Mouse (Mus musculus): ENCODE results near the gene Igf2bp2. TPM values are rescaled to one million over a fixed set of nuclear protein-coding genes. Genes with fewer than 3 reads are reported as not detected.
A peak's percentile ranks its signal among the peaks of the same experiment; 100 is the strongest.

Igf2bp2 gene
- 1 to 10 TPM; 2.1 TPM for total RNA-seq (2021)
- long read RNA-seq, experiment 1: 0 reads
- long read RNA-seq, experiment 2, partial matches to known transcripts: 0 of 1 reads
- long read RNA-seq, experiment 2, other reads (novel, unspliced or antisense): 0 of 1 reads

DNA sequence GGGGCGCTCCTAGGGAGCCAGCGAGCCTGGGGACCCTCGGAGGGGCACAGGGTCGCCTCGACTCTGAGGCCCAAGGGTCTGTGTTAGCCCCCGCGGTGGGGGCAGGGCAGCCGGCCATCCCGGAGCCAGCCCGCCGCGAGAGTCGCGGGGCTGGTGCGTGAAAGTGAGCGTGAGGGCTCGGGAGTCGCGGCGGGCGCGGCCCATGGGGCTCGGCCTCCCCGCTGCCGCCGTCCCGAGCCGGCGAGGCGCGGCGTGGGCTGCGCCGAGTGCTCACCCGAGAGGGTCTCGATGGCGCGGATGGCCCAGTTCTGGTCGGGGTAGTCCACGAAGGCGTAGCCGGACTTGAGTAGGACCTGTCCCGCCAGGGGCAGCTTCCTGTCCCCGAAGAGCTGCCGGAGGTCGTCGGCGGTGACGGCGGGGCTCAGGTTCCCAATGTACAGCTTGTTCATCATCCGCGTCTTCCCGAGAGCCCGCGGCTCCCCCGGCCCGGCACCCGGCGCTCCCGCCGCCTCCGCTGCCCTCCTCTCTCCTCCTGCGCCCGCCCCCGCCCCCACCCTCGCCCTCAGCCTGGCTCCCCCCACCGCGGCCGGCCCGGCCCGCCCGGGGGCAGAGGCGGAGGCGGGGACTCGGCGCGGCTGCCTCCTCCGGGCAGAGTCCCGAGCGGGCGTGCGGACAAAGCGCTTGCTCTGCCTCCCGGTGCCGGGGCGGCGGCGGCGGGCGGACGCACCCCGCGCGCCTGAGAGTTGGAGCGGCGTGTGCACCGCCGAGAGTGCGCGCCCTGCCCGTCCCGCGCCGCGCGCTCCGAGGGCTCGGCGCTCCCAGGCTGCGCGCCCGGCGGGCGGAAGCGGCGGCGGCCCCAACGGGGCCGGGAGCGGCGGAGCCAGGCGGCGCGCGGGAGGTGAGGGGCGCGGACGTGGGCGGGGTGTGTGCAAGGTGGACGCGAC is at the start of gene Igf2bp2:
TSS of gene Igf2bp2 (minus strand) at position 788 of the 944 bp plus-strand sequence.
- intact Hi-C loops (cut with DNase I): no loop called here
- DNase-seq: peak; percentile 41 to 50

DNA sequence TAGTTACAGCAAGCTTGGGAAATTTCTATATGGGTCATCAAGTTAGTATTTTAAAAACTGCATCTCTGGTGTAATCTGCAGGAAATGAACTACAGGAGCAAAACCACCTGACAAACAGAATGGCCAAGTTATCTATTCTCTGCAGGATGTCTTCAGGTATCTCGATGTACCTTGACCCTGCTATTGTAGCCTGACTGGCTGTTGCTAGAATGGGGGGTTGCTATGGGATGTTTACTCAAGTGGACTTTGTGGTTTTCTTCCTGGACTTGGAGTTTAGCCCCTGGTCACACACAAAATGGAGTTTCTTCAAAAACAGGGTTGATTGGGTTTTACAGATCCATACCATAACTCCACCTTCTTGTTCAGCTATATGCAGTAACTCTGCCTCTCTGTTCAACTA is 40.4 kb upstream of the Igf2bp2 start:
- no peak for DNase-seq
- intact Hi-C loops (cut with DNase I): no loop called here

DNA sequence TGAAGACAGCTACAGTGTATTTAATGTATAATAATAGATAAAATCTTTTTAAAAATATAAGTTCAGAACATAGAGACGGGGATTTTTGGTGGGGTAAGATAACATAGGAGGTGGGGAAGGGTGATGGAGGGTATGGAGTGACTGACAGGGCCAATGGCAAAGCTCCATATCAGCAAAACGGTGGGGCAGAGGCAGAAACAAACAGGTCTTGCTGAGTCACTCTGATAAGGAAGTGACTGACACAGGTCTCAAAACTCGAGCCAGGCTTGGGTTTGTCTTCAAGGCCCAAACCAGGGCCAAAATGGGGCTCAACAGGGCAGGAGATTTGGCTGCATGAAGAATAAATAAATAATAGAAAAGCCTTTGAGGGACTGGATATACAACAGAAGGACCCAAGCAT is 38.8 kb upstream of the Igf2bp2 start:
- intact Hi-C loops (cut with DNase I): no loop called here
- no peak for DNase-seq

DNA sequence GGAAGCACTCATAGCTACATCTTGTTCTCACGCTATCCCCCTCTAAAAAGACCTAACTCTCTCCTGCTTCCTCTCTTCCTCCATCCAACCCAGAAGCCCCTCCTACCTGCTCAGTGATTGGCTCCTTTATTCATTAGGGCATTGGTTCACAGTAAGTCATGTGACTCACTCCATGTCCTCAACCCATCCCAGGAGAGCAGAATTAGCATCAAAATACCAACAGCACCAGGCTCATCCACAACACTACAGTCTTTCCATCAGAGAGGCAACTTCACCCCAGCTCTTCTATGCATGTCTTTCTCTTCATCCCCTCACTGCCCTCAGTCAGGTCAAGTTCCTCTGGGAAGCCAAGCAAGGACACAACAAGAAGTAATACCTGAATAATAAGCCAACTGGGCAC is 37.4 kb upstream of the Igf2bp2 start:
- DNase-seq: no peak
- intact Hi-C loops (cut with DNase I): no loop called here

DNA sequence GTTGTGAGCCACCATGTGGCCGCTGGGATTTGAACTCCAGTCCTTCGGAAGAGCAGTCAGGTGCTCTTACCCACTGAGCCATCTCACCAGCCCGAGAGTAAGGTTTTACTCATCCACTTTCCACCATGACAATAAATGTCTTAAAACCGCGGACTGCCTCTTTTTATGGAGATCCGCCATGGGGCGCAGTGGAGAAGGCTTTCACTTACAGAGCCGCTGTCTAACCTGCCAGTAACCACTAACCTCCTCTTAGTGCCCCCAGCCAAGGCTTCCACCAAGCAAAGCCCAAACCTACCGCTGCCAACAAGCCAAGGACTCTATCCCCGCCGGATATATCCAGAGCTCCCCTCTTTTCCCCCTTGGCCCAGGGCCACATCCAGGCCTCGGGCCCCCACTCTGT is 24.3 kb upstream of the Igf2bp2 start:
- DNase-seq: no peak
- intact Hi-C loops (cut with DNase I): no loop called here

DNA sequence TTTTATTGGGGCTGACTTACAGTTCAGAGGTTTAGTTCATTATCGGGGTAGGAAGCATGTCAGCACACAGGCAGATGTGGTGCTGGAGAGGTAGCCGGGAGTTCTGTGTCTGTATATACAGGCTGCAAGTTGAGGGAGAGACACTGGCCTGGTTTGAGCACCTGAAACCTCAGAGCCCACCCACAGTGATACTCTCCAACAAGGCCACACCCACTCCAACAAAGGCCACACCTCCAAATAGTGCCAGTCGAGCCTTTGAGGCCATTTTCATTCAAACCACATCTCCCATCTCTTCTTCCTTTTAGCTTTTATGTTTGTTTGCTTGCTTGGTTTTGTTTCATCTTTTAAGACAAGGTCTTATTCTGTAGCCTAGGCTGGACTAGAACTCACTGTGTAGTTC is 22.3 kb upstream of the Igf2bp2 start:
- no peak for DNase-seq
- intact Hi-C loops (cut with DNase I): no loop called here

DNA sequence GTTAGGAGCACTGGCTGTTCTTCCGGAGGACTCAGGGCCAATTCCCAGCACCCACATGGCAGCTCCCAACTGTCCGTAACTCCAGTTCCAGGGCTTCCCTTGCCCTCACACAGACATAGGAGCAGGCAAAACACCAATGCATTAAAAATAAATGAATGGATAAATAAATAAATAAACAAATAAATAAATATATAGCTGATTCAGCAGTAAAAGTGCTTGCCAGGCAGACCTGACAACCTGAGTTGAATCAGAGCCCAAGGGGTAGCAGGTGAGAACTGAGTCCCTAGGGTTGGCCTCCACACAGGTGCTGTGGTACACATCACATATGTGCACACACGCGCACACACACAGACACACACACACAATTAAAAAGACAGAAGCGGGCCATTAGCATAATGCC is 21.0 kb upstream of the Igf2bp2 start:
- intact Hi-C loops (cut with DNase I): no loop called here
- DNase-seq: no peak

DNA sequence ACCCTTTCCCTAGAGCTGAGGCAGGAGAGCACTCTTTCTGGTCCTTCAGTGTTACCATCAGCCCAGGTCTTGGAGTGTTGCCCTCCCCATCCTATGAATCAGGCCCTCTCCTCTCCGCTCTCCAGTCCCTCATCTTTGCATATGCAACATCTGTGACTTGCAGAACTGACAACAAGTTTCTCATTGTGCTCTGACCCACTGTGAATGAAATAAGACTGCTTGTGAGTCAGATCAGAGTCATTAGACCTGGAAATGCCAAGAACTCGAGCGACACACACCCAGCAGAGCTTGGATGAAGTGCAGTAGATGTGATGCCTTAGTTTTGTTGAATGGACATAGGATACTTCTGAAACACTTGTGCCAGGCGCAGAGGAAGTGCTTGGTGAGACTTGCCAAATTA is 19.2 kb upstream of the Igf2bp2 start:
- DNase-seq: no peak
- intact Hi-C loops (cut with DNase I): no loop called here

DNA sequence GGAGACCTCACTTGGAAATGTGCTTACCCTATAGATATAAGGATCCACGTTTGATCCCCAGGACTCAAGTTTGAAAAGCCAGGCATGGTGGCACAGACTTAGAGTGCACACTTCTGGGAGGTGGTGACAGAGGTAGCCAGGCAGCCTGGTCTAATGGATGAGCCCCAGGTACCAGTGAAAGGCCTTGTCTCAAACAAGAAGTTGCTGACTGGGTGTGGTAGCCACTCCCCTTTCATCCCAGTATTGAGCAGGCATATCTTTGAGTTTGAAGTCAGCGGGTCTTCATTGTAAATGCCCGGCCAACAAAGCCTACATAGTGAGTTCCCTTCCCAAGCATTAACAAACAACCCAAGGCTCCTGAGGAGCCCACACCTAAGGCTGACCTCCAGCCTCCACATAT is 15.7 kb upstream of the Igf2bp2 start:
- DNase-seq: no peak
- intact Hi-C loops (cut with DNase I): no loop called here

DNA sequence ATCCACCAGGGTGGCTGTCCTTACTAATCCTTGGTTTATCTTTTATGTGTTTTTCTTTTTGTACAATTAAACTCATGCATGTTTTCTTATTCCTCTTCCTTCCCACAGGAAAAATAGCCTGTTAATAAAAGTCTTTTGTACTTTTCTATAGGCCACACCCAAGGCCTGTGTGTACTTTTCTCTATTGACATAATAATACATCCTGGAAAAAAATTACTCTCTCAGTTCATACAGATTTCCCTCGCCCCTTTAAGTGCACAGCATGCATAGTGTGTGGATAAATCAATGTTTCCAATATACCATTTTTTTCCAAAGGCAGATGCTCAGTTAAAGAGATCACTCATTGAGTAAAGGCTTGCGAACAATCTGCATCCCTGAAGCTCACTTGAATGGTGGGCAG is 14.9 kb upstream of the Igf2bp2 start:
- no peak for DNase-seq
- intact Hi-C loops (cut with DNase I): no loop called here

DNA sequence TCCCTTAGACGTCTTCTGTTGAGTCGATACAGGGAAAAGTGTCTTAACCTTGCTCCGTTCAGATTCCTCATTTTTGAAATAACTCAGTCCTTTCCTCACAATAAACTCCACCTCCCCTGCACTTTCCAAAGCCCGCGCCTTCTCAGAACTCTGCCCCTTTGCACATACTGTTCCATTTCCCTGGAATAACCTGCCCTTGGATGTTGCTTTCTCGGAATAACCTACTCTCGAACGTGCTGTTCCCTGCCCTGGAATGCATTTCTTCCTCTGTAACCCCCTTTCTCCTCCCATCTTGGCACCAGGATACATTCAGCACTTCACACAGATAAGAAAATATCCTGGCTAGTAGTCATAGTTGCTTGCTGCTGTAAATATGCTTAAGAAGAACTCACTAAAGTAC is 5.6 kb upstream of the Igf2bp2 start:
- intact Hi-C loops (cut with DNase I): no loop called here
- DNase-seq: no peak

DNA sequence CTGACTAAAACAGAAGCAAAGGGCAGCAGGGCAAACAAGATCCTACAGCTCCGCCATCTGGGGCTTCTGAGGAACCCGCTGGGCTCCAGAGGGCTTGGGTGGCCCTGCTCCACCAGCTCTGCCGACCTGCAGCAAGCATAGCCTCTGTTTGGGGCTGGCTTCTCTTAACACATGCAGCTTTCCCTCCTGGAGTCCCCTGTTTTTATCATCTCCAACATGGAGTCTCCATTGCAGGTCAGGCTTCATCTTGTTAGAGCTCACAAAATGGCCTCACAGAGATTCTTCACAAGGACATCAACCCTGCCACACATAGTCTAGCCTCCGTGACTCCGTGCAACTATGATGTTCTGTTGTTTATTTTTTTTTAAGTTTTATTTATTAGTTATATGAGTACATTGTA is 2.5 kb upstream of the Igf2bp2 start:
- DNase-seq: no peak
- intact Hi-C loops (cut with DNase I): no loop called here

DNA sequence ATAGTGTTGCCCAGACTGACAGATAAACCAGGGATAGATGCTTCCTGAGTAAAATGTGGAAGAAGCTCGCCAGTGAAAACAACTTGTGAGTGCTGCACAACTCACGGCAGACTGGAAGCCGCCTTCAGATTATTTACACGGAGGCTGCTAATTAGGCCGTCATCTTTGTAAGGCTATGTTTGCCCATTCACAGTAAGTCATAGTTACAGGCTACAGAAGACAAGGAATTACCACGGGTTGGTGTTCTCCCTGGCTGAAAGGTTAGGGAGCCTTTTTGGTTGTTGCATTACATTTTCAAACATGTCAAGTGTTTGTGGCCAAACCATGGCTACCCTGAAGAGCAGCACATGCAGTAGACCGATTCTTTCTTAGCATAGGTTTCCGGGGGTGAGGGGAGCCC is 1.3 kb upstream of the Igf2bp2 start:
- DNase-seq: no peak
- intact Hi-C loops (cut with DNase I): no loop called here

DNA sequence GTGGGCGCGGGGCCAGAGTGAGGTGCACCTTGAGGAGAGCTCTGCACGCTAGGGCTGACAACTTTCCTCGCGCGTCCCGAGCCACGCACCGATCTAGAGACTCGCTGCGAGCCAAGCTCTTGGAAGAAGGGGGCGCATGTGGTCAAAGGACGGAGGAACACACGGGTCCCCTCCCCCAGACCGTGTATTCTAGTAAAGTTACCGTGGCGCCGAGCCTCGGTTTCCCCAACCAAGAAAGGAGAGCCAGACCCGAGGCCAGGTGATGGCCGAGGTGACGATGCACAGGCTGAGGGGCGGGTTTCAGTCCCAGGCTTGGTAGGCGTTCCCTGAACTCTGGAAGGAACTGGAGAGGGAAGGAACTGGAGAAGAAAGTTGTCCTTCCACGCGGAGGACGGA is 355 bp upstream of the Igf2bp2 start:
- peak in 1 of 2 experiments; percentile 22 for DNase-seq
- intact Hi-C loops (cut with DNase I): no loop called here

DNA sequence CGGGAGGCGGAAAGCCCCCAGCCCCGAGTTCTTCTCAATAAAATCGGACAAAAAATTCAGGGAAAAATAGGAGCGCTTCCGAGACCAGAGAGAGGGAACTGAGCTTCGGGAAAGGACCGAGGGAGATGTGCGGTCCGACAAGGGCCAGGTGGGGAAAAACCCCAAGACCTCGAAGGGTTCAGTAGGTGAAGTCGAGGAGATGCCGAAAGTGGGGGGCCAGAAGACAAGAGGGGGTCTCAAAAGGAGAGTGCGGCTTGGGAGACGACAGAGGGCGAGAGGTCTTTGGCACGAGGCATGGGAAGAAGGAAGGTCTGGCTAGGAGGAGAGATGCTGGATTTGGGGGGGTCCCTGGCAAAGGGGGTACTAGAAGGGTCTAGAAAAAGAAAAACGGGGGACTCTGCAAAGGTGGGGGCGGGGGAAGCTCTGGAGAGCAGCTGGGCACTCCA is 1.0 kb downstream of the Igf2bp2 start:
- peak in 1 of 2 experiments; percentile 16 for DNase-seq
- intact Hi-C loops (cut with DNase I): no loop called here

DNA sequence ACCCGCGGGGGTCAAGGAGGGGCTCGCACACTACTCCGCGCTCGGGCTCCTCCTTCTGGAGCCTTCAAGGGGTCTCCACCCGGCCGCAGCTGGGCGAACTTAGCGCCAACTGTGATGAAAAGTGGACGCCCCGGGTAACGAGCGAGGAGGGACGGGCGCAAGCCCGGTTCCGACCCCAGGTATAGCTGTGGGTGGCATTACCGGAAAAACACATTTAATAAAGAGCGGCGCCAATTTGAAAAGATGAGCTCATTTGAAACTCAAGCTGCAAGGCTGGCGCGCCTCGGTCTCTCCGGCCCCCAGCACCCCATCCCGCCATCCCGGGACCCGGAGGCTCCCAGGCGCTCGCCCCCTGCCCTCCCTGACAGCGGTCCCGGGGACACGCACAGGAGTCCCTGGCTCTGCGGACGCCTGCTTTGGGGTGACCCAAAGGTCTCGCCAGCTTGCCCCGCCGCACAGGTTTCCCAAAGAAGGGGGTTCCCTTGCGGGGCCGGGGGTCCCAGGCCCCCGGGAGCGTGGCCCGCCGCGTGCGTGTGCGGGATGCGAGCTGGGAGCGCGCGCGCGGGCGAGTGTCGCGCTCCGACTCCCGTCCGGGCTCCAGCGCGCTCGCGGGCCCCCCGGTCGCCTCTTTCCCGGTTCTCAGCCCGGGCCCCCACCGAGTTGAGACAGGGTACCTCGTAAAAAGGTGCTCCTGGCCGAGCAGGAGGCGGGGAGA is 1.6 kb downstream of the Igf2bp2 start:
- no peak for DNase-seq
- intact Hi-C loops (cut with DNase I): no loop called here

DNA sequence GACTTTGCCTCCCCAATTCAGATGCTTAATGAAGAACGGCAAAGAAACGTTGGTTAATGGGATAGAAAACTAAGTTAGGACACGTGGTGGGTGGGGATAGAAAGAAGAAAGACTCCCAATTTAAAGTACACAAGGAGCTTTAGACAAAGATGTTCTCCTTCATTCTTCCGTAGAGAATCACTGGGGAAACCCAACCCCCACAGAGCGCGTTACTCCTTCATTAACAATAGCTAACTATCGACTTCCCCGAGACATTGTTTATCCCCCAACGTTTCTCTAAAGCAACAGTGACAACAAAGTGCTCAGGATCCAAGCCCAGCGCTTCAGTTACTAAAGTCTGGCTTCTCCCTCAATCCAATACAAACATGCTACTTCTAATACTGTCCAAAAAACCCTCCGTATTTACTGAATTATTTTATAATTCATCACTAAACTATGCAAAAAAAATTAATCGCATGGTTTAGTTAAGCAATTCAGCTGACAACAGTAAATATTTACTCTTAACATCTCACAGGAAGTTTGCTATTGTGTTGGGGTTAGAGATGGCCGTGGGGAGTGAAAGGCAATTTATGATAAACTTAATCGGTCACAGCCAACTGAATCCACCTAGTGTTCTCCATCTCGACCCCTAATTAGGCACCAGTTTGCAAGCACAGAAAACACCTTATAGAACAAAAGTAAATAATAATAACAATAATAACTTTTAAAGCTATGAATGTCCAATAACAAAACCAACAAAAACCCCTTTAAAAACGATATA is 2.5 kb downstream of the Igf2bp2 start:
- no peak for DNase-seq
- intact Hi-C loops (cut with DNase I): no loop called here

DNA sequence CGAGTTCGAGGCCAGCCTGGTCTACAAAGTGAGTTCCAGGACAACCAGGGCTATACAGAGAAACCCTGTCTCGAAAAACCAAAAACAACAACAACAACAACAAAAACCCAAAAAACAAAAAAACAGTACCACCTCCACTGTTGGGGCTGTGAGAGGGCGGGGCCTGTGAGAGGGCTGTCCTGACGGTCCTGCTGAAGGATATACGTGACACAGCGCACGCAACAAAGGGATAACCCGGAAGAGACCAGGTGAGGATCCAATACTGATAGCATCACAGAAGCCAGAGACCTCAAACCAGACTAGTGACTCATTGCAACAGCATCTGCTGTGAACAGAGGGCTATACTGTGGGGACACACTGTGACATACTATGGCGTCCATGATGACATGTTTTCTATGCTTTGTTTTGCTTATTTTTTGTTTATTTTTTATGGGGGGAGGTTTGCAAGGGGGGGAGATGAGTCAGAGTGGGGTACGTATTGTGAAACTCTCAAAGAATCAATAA is 10.1 kb downstream of the Igf2bp2 start:
- intact Hi-C loops (cut with DNase I): no loop called here
- no peak for DNase-seq

DNA sequence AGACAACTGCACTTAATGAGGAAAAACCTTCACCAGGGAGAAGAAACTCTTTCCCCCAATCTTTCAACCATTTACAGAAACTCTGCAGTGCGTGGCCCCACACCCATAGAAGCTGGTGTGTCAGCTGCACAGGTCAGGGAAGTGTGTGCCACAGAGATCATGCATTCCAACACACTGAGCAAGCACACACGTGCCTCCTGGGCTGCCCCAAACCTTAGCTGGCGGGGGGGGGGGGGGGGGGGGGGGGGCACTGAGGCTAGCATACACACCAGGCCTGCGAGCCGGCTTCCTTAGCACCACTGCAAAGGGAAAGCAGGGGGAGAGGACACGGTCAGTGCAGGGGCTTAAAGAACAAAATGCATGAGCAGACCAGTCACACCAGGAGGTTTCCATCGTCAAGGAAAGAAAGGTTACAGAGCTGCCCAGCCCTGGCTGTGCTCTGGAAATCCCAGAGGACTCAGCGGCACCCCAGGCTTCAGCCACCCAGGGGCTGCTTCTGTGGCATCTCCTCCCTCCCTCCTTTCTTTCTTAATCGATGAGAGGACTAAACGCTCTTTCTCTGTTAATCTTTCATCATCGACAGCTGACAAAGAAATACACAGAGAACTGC is 11.3 kb downstream of the Igf2bp2 start:
- intact Hi-C loops (cut with DNase I): no loop called here
- no peak for DNase-seq

DNA sequence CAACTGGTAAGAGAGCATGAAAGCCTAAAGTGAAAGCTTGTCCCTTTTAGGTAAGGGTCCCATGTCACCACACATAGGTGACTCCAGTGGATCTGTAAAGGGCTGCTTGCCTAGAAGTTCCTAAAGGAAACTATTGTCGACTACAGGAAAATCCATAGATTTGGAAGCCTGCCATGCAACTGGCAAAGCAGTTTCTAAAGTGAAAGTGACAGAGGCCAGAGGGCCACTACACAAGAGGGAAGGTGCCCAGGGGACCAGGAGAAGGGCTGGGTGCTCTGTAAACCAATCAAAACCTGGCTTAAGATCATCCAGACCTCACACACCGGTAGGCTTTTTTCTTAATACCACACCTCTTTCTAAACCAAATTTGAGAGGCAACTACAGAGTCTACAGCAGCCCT is 12.7 kb downstream of the Igf2bp2 start:
- DNase-seq: no peak
- intact Hi-C loops (cut with DNase I): no loop called here

Data from gastrocnemius, postnatal 36 days (tissue).